Mouse (Mus musculus) retina, postnatal 7 days (tissue): ENCODE data around the gene Ccdc85c.

Experiments
- DNase-seq: peaks from one replicate; pipeline ENCODE4 v3.0.0-alpha.2; 2012; ENCODE audit warnings: low read depth, low spot score

Ccdc85c gene

GRCm38 (mm10) chr12:108178331-108179245 is 96.6 kb downstream of the Ccdc85c start:
- DNase-seq: peak; percentile 27

GRCm38 (mm10) chr12:108176366-108176765 is 98.9 kb downstream of the Ccdc85c start:
- DNase-seq: no peak

GRCm38 (mm10) chr12:108174606-108175505 is 100.4 kb downstream of the Ccdc85c start:
- no peak for DNase-seq

DNA sequence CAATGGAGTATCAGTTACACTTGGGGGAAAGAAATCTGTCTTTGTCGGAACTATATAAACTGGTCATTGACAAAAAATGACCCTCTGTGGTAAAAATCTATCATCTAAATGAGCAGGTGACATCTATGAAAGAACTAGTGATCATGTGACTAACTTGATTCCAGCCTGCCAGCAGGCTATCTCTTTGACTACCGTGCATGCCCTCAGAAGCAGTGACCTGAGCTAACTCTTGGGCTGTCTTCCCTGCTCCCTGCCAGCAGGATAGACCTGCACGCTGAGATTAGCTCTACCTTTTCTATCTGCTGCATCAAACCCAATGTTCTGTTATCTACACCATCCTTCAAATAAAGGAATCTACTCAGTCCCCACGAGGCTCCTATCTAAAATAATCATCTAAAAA is 102.6 kb downstream of the Ccdc85c start:
- no peak for DNase-seq

- DNase-seq: no peak
Observed at GRCm38 (mm10) chr12:108171336-108171735, 103.9 kb downstream of the Ccdc85c start.

DNA sequence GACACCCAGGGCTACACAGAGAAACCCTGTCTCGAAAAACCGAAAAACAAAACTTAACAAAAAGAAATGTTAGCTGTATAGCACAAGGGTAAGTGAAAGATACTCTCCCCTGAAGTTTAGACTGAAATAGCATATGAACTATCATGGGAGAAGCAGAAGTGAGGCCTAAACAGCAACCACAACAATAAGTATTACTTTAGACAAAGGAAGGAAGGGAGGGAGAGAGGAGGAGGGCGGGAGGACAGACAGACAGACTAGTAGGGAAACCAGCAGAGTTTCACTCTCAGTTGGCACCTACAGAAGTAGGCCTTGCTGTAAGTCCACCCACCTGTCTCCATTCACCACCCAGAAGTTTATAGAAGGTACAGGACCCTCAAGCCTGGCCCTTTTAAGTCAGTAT is 104.8 kb downstream of the Ccdc85c start:
- DNase-seq: no peak

- DNase-seq: no peak
Observed at GRCm38 (mm10) chr12:108168909-108169308, 106.3 kb downstream of the Ccdc85c start.

- no peak for DNase-seq
Observed at GRCm38 (mm10) chr12:108163706-108164105, 111.5 kb downstream of the Ccdc85c start.

DNA sequence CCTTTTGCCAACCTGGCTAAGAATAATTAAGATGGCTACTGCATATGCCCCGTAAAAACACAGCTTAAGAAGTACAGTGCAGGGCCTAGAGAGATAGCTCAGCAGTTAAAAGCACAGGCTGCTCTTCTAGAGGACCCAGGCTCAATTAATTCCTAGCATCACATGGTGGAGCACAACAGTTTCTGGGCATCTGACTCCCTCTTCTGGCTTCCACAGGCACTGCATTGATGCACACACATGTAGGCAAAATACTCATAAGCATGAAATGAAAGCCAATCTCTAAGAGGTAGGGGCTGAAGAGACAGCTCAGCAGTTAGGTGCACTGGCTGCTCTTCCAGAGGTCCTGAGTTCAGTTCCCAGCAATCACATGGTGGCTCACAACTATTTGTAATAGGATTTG is 113.2 kb downstream of the Ccdc85c start:
- no peak for DNase-seq

DNA sequence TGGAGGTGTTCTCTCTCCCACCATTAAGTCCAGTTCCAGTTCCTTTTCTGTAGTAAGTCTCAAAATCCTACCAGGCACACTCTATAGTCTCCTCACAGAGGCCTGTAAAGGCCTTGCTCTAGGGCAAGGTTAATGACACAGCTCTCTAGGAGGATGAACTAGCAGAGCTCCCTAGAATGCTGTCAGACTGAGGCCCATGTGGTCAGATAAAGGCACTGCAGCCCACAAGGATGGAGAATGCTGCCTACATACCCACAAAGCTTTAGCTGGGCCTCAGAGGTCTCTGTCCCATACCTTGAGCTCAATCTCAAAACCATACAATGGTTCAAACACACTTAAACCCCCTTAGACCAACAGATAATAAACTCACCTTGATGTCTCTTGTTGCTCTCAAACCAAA is 115.4 kb downstream of the Ccdc85c start:
- DNase-seq: no peak
